Mouse (Mus musculus) liver, embryonic 13.5 days (tissue): ENCODE data around the gene Siglec1. TPM values are rescaled to one million over a fixed set of nuclear protein-coding genes. Genes with fewer than 3 reads are reported as not detected.
"Not testable (repeated sequence)": the region's sequence is repeated elsewhere in the genome, so short reads cannot be mapped to it uniquely, and the experiment has no call there.

Experiments
- ATAC-seq: fragments of 200-750 bp; cut with Nextera tagmentation; 2 replicates; pipeline ENCODE4 v1.8.0; 2017; ENCODE audit warnings: low read depth, mild to moderate bottlenecking, moderate number of reproducible peaks, moderate library complexity
- DNase-seq: peaks from one replicate; pipeline ENCODE4 v3.0.0; 2022
- H3K27ac ChIP-seq: fragments of 300-500 bp; sonication (generic); 2 replicates; pipeline ENCODE4 v1.5.1; 2015; ENCODE audit warnings: moderate library complexity, mild to moderate bottlenecking, inconsistent platforms
- H3K27me3 ChIP-seq: fragments of 300-500 bp; sonication (generic); 2 replicates; pipeline ENCODE4 v1.6.1; 2015; ENCODE audit warnings: mild to moderate bottlenecking, inconsistent platforms
- H3K36me3 ChIP-seq: fragments of 300-500 bp; sonication (generic); 2 replicates; pipeline ENCODE4 v1.6.1; 2015; ENCODE audit warnings: mild to moderate bottlenecking, inconsistent platforms
- H3K4me1 ChIP-seq: fragments of 300-500 bp; sonication (generic); replicated peaks from 2 replicates; pipeline ENCODE4 v1.6.1; 2015; ENCODE audit warnings: inconsistent platforms
- H3K4me2 ChIP-seq: fragments of 300-500 bp; sonication (generic); 2 replicates; pipeline ENCODE4 v1.6.1; 2015; ENCODE audit warnings: inconsistent platforms, mild to moderate bottlenecking, moderate library complexity
- H3K4me3 ChIP-seq: fragments of 300-500 bp; sonication (generic); replicated peaks from 2 replicates; pipeline ENCODE4 v1.5.1; 2015; ENCODE audit warnings: mild to moderate bottlenecking, inconsistent platforms
- H3K9ac ChIP-seq: fragments of 300-500 bp; sonication (generic); 2 replicates; pipeline ENCODE4 v1.6.1; 2015; ENCODE audit warnings: mild to moderate bottlenecking, inconsistent platforms
- H3K9me3 ChIP-seq: fragments of 300-500 bp; sonication (generic); replicated peaks from 2 replicates; pipeline ENCODE4 v1.6.1; 2016; ENCODE audit warnings: inconsistent platforms
- whole genome bisulfite sequencing: fragments of 180-500 bp; shearing (Covaris S2); methylation state at CpG from one replicate; pipeline ENCODE4 v1.1.7; 2015; ENCODE audit not compliant: insufficient replicate concordance; 5-methylcytosine and 5-hydroxymethylcytosine counted together
- polyA plus RNA-seq: library from polyadenylated mRNA; unstranded; fragments of >200 nt; fragmentation: Nextera tagmentation; extraction: Ambion mirVana; gene quantifications from 2 replicates; pipeline ENCODE4 v1.2.1, GENCODE M21; 2015

The Siglec1 gene
- polyA plus RNA-seq, 1 experiment from 2014 or later = 0.56 TPM

DNA sequence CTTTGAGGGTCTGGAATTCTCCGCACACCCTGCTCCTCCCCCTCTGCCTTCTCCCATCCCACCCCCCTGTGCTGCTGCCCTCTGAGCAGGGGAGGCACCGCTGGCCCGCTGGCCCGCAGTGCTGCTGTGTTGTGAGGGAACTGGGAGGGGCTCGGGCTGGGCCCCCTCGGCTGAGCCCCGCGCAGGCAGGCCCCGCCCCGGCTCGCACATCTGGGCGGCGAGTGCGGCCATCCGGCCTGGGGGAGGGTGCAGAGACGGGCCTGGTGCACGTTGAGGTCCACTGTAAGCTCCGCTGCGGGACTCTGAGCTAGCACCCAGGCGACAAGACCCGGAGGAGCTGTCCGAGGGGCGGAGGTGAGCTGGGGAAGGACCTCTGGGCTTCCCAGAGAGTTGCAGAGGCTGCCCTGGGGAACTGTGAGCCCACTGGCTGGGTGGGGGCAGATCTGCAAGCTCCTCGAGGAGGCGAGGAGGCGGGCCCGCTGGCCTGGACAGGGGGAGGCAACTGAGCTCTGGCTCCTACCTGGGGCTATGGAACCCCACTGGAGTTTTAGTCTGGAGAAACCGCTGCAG is 40.7 kb upstream of the Siglec1 start, which contains the start of gene Hspa12b:
TSS of gene Hspa12b (plus strand) at position 120 of the 570 bp plus-strand sequence.
- peaks cover 72% of the 10 kb centered on the region for H3K4me1 ChIP-seq
- ATAC-seq = peak; percentile 85

DNA sequence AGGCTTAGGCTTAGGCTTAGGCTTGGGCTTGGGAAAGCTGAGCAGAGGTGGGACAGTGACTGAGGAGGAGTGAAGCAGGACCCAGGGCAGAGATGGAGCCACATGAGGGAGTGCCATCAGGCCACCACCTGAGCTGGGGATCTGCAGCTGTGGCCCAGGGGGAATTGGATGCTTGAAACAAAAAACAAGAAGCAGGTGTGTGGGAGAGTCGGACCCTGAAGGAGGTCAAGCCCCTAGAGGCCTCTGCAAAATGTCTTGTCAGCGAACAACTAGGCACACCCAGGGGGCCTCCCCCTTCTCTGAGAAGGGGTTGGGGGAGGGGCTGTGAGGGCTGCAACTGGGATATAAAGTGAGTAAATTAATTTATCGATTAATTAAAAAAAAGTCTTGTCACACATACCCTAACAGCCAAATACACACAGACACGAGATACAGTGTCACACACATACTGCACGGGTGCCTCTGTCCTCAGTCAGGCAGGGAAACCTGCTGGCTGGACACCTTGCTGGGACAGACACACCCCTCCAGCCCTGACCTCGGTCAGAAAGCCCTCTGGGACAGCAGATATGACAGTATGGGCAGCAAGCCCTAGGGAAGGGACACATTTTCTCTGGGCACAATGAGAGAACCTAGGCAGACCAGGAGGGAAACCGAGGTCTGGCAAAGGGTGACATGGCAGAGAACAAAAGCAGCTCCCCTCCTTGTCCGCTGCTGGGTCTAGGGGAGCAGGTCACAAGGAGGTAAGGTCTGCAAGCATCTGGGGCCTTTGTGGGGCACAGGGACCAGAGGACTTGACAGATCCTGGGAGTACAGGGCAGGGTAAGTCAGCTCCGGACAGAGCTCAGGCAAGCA is 39.6 kb upstream of the Siglec1 start:
- Histone ChIP-seq H3K27ac (peak overlapping the region; percentile 86), H3K27me3 (peaks cover 19% of the 10 kb centered on the region; the same call in 1 of the 2 replicates), H3K9ac (peak overlapping the region; percentile 82; the same call in 1 of the 2 replicates), H3K9me3 (no peaks in the 10 kb centered on the region), H3K36me3 (no peaks in the 10 kb centered on the region), H3K4me3 (no peak overlapping the region), H3K4me1 (peaks cover 61% of the 10 kb centered on the region), H3K4me2 (peak overlapping the region; percentile 92)
- ATAC-seq (no peak), DNase-seq (no peak)
- WGBS = 51% methylated on average over 9 of the region's 9 CpGs

More for the DNA sequence above, 40.7 kb upstream of the Siglec1 start, which contains the start of gene Hspa12b:
- peak within 1 kb of the TSS; percentile 92 for H3K4me2 ChIP-seq
- peak within 1 kb of the TSS; percentile 86 for H3K27ac ChIP-seq
- under 1% methylated on average over 28 of the region's 28 CpGs for WGBS
- peak within 1 kb of the TSS; percentile 64 for H3K4me3 ChIP-seq
- DNase-seq = peak; percentile 64
- peak within 1 kb of the TSS; percentile 82 for H3K9ac ChIP-seq
- H3K27me3 ChIP-seq = peaks cover 19% of the 10 kb centered on the region; the same call in 1 of the 2 replicates
- H3K9me3 ChIP-seq = no peaks in the 10 kb centered on the region
- no peaks in the 10 kb centered on the region for H3K36me3 ChIP-seq

DNA sequence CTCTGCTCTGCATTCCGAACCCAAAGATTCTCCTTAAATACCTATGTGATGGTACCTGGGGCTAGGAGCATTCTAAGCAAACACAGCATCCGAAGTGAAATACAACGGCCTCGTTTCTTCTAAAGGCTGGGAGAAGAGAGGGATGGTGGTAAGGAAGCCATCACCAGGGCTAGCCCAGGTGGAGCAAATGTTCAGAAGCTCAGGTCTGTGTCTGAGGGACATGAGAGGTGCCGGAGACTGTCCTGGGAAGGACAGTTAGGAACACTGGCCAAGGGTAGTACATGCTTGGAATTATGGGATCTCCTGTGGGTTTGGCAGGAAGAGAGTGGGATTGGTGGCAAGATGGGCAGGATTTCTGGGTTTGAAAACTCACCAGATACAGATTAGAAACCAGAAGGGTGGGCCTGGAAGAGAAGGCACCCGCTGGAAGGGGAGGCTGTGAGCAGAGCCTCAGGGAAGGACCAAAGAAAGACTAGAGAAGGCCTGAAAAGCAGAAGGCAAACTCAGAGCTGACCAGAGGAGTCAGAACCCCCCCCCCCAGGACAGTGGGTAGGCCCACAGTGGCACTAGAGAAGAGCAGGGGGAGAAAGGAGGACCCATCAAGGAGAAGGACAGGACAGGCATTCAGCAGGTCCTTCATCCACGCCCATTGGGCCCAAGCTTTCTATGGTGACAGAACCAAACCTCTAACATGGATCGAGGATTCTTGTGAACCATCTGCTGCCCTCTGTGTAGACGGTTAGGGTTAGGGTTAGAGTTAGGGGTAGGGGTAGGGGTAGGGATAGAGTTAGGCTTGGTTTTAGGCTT is 38.8 kb upstream of the Siglec1 start:
- Histone ChIP-seq H3K9ac (peak overlapping the region; percentile 82; the same call in 1 of the 2 replicates), H3K27me3 (peaks cover 19% of the 10 kb centered on the region; the same call in 1 of the 2 replicates), H3K36me3 (no peaks in the 10 kb centered on the region), H3K27ac (peak overlapping the region; percentile 15; the same call in 1 of the 2 replicates), H3K4me3 (no peak overlapping the region), H3K9me3 (no peaks in the 10 kb centered on the region), H3K4me1 (peaks cover 57% of the 10 kb centered on the region), H3K4me2 (no peak overlapping the region)
- no peak for DNase-seq
- WGBS = 80% methylated on average over 9 of the region's 9 CpGs
- ATAC-seq = no peak

DNA sequence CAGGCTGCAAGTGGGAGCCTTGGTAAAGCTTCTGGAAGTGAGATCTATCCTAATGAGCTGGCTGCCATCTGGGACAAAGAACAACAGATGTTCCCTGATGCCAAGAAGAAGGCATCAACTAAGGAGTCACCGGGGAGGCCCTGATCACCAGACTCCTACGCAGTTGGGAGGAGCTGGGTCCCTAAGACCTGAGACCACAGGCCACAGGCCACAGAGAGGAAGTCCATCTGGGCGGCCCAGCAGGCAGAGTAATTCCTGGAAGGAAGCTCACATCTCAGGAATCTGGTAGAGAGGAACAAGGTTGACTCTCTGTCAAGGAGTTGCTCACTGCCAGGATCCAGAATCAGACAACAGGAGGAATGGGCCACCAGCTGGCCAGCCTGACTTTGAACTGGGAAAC is 37.6 kb upstream of the Siglec1 start:
- no peak overlapping the region for H3K9ac ChIP-seq
- no peak overlapping the region for H3K27ac ChIP-seq
- no peak overlapping the region for H3K4me3 ChIP-seq
- WGBS = 31% methylated on average over 3 of the region's 3 CpGs
- DNase-seq = no peak
- H3K27me3 ChIP-seq = peaks cover 23% of the 10 kb centered on the region
- H3K4me1 ChIP-seq = peaks cover 46% of the 10 kb centered on the region
- no peak overlapping the region for H3K4me2 ChIP-seq
- H3K9me3 ChIP-seq = no peaks in the 10 kb centered on the region
- no peaks in the 10 kb centered on the region for H3K36me3 ChIP-seq
- no peak for ATAC-seq

DNA sequence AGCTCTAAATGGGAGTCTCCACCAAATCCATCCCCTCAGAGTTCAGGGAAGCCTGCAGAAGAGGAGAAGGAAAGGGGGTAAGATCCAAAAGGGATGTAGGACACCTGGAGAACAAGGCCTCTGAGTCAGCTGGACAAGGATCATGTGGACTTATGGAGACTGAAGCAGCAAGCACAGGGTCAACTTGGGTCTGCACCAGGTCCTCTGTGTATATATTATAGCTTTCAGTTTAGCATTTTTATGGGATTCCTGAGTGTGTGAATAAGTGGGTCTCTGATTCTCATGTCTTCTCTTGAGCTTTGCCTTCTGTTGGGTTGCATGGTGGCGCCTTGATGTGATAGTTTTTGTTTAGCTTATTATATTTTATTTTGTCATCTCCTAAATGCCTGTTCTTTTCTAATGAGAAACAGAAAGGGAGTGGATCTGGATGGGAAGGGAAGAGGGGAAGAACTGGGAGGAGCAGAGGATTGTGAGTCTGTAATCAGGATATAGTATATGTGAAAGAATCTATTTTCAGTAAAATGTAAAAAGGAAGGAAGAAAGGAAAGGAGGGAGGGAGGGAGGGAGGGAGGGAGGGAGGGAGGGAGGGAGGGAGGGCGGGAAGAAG is 32.5 kb upstream of the Siglec1 start:
- Histone ChIP-seq H3K36me3 (no peaks in the 10 kb centered on the region), H3K9ac (no peak overlapping the region), H3K27me3 (peaks cover 12% of the 10 kb centered on the region), H3K4me3 (no peak overlapping the region), H3K9me3 (no peaks in the 10 kb centered on the region), H3K27ac (no peak overlapping the region), H3K4me2 (no peak overlapping the region), H3K4me1 (peaks cover 1% of the 10 kb centered on the region; the same call in 1 of the 2 replicates)
- WGBS = 62% methylated on average over 2 of the region's 2 CpGs
- ATAC-seq = no peak
- no peak for DNase-seq

DNA sequence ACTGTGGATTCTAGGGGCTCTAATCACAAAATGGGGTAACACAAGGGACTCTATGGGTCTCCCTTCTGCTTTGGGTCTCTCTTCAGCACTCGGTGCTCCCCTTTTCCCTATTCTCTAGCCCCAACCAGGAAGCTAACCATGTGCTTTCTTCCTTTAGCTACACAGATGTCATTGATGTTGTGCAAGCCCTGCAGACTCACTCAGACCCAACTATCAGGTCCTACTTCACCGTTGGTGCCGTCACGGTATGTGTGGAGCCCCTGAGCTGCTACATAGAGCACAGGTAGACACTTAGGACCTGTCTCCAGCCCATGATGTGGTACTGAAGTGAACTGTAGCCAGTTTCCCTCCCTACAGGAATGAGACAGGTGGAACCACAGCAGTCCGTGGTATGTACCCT is 19.4 kb upstream of the Siglec1 start:
- no peaks in the 10 kb centered on the region for H3K9me3 ChIP-seq
- no peak for DNase-seq
- no peaks in the 10 kb centered on the region for H3K4me1 ChIP-seq
- H3K4me2 ChIP-seq = no peak overlapping the region
- H3K27me3 ChIP-seq = peaks cover 22% of the 10 kb centered on the region
- H3K9ac ChIP-seq = no peak overlapping the region
- 68% methylated on average over 5 of the region's 5 CpGs for WGBS
- ATAC-seq = no peak
- H3K27ac ChIP-seq = no peak overlapping the region
- no peaks in the 10 kb centered on the region for H3K36me3 ChIP-seq
- no peak overlapping the region for H3K4me3 ChIP-seq

DNA sequence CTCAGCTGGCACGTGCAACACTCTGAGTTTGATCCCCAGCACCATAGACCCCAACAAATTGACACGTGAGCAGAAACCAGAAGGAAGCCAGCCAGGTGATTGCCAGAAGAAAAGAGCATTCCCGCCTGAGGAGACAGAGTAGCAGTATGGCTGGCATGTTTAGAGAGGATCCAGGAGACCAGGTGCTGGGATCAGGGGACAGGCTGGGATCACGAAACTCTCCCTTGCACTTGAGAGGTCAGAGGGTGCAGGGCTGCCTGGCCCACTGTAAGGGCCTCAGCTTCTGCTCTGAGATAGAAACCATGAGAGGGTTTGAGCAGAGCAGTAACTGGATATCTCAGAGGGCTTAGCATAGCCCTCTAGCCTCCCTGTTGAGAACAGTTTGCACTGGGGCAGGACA is 18.5 kb upstream of the Siglec1 start:
- not testable (repeated sequence) for H3K4me1 ChIP-seq, H3K9me3 ChIP-seq, DNase-seq, H3K27ac ChIP-seq, H3K9ac ChIP-seq, H3K36me3 ChIP-seq, ATAC-seq, H3K4me2 ChIP-seq, H3K4me3 ChIP-seq
- WGBS = 57% methylated on average over 4 of the region's 4 CpGs
- peaks cover 22% of the 10 kb centered on the region for H3K27me3 ChIP-seq

DNA sequence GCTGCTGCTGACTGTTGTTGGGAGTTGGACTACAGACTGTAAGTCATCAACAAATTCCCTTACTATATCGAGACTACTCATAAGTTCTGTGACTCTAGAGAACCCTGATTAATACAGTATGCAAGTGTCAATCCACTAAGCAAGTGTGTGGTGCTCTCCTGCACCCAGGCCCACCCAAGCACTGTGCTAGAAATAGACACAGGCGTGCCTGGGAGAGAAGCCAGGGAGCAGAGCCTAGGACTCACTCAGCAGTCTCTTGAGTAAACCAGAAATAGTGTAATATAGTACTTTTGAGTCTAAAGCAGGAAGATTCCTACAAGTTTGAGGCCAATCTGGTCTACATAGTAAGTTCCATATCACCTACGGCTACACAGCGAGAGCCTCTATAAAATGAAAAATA is 17.5 kb upstream of the Siglec1 start:
- no peaks in the 10 kb centered on the region for H3K4me1 ChIP-seq
- H3K27ac ChIP-seq = no peak overlapping the region
- no peak for ATAC-seq
- H3K4me3 ChIP-seq = no peak overlapping the region
- DNase-seq = no peak
- H3K27me3 ChIP-seq = peaks cover 22% of the 10 kb centered on the region
- WGBS = 75% methylated on average over 4 of the region's 4 CpGs
- no peaks in the 10 kb centered on the region for H3K36me3 ChIP-seq
- H3K9me3 ChIP-seq = no peaks in the 10 kb centered on the region
- no peak overlapping the region for H3K4me2 ChIP-seq
- no peak overlapping the region for H3K9ac ChIP-seq

DNA sequence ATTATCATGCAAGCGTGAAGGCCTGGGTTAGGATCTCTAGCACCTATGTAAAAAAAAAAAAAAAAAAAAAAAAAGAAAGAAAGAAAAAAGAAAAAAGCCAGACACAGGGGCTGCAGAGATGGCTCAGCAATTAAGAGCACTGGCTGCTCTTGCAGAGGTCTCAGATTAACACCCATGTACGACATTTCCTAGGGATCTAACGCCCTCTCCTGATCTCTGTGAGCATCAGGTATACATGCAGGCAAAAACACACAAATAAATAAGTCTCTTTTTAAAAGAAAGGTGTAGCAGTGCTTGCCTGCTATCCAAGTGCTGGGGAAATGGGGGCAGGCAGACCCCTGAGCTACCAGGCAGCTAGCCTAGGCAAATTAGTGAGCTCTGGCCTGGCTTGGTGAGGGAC is 15.0 kb upstream of the Siglec1 start:
- H3K36me3 ChIP-seq = no peaks in the 10 kb centered on the region
- H3K4me3 ChIP-seq = no peak overlapping the region
- H3K27ac ChIP-seq = no peak overlapping the region
- ATAC-seq (no peak), DNase-seq (no peak)
- no peak overlapping the region for H3K9ac ChIP-seq
- peaks cover 14% of the 10 kb centered on the region for H3K27me3 ChIP-seq
- H3K4me2 ChIP-seq = no peak overlapping the region
- 32% methylated on average over 3 of the region's 3 CpGs for WGBS
- H3K4me1 ChIP-seq = peaks cover 14% of the 10 kb centered on the region
- H3K9me3 ChIP-seq = no peaks in the 10 kb centered on the region

DNA sequence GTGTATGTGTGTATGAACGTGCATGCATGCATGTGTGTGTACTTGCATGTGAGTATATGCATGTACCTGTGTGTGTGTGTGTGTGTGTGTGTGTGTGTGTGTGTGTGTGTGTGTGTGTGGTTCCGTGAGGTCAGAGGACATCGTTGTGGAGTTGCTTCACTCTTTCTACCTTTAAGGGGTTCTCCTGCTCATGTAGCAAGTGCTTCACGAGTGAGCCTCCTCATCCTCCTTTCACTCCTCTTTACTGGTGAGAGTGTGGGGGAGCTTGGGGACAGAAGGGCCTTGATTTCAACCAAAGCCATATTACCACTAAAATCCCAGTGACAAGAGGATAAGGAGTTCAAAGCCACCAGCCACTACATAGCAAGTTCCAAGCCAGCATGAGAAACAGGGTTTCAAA is 10.5 kb upstream of the Siglec1 start:
- no peaks in the 10 kb centered on the region for H3K36me3 ChIP-seq
- H3K9me3 ChIP-seq = no peaks in the 10 kb centered on the region
- no peak overlapping the region for H3K4me3 ChIP-seq
- ATAC-seq (no peak), DNase-seq (no peak)
- peak overlapping the region; percentile 95 for H3K27ac ChIP-seq
- peak overlapping the region; percentile 46; the same call in 1 of the 2 replicates for H3K4me2 ChIP-seq
- peaks cover 36% of the 10 kb centered on the region for H3K4me1 ChIP-seq
- H3K9ac ChIP-seq = peak overlapping the region; percentile 61; the same call in 1 of the 2 replicates
- no peaks in the 10 kb centered on the region for H3K27me3 ChIP-seq
- 76% methylated on average over 4 of the region's 4 CpGs for WGBS
